Mouse (Mus musculus): ENCODE measurements around the gene Als2cr12.
"Not testable (repeated sequence)": the region's sequence is repeated elsewhere in the genome, so short reads cannot be mapped to it uniquely, and the experiment has no call there.

Gene Als2cr12

GRCm38 (mm10) chr1:58690006-58690744 lies 5.6 kb downstream of the Als2cr12 start:
- DNase-seq (ENCODE audit: low spot score), result no peak

- DNase-seq (ENCODE audit: low spot score), result no peak
These were observed 6.4 kb downstream of the Als2cr12 start for GRCm38 (mm10) chr1:58689426-58689825.

GRCm38 (mm10) chr1:58678412-58678811 lies 17.4 kb downstream of the Als2cr12 start:
- not testable (repeated sequence) for DNase-seq (ENCODE audit: low spot score)

- no peak for DNase-seq (ENCODE audit: low spot score)
These were observed 18.2 kb downstream of the Als2cr12 start for GRCm38 (mm10) chr1:58677575-58677974.

- no peak for DNase-seq (ENCODE audit: low spot score)
These were observed 20.8 kb downstream of the Als2cr12 start for GRCm38 (mm10) chr1:58675011-58675410.

- no peak for DNase-seq (ENCODE audit: low spot score)
These were observed 23.7 kb downstream of the Als2cr12 start for GRCm38 (mm10) chr1:58672116-58672515.

- not testable (repeated sequence) for DNase-seq (ENCODE audit: low spot score)
These were observed 26.2 kb downstream of the Als2cr12 start for GRCm38 (mm10) chr1:58669635-58670034.

GRCm38 (mm10) chr1:58668191-58668590 lies 27.6 kb downstream of the Als2cr12 start:
- DNase-seq (ENCODE audit: low spot score), result no peak

- DNase-seq (ENCODE audit: low spot score), result not testable (repeated sequence)
These were observed 32.4 kb downstream of the Als2cr12 start for GRCm38 (mm10) chr1:58663365-58663764.

- not testable (repeated sequence) for DNase-seq (ENCODE audit: low spot score)
These were observed 33.1 kb downstream of the Als2cr12 start for GRCm38 (mm10) chr1:58662671-58663070.

- DNase-seq (ENCODE audit: low spot score), result no peak
These were observed 43.0 kb downstream of the Als2cr12 start for GRCm38 (mm10) chr1:58652480-58653403.

GRCm38 (mm10) chr1:58651571-58652456 lies 44.0 kb downstream of the Als2cr12 start:
- DNase-seq (ENCODE audit: low spot score), result not testable (repeated sequence)

- not testable (repeated sequence) for DNase-seq (ENCODE audit: low spot score)
These were observed 66.9 kb downstream of the Als2cr12 start for GRCm38 (mm10) chr1:58628847-58629246.

GRCm38 (mm10) chr1:58621996-58622748 lies 73.6 kb downstream of the Als2cr12 start:
- no peak for DNase-seq (ENCODE audit: low spot score)

GRCm38 (mm10) chr1:58621251-58621650 lies 74.5 kb downstream of the Als2cr12 start:
- DNase-seq (ENCODE audit: low spot score), result no peak

- no peak for DNase-seq (ENCODE audit: low spot score)
These were observed 77.0 kb downstream of the Als2cr12 start for GRCm38 (mm10) chr1:58618766-58619165.

- no peak for DNase-seq (ENCODE audit: low spot score)
These were observed 77.7 kb downstream of the Als2cr12 start for GRCm38 (mm10) chr1:58617978-58618668.

GRCm38 (mm10) chr1:58617076-58617475 lies 78.7 kb downstream of the Als2cr12 start:
- DNase-seq (ENCODE audit: low spot score), result no peak

- DNase-seq (ENCODE audit: low spot score), result no peak
These were observed 79.6 kb downstream of the Als2cr12 start for GRCm38 (mm10) chr1:58616176-58616575.

GRCm38 (mm10) chr1:58615146-58615545 lies 80.6 kb downstream of the Als2cr12 start:
- no peak for DNase-seq (ENCODE audit: low spot score)

Data from urinary bladder, postnatal 10 days (tissue).